Mouse (Mus musculus) G1E (cell line): ENCODE results near the gene C2cd4c. TPM values are rescaled to one million over a fixed set of nuclear protein-coding genes. Genes with fewer than 3 reads are reported as not detected.

Source experiments
- ATAC-seq: 2 replicates; pipeline ENCODE4 v1.8.0; 2016; ENCODE audit warnings: mild to moderate bottlenecking; ENCODE audit not compliant: insufficient number of reproducible peaks, poor library complexity, low FRiP score, severe bottlenecking; ENCODE audit errors: extremely low read depth
- DNase-seq: peaks from one replicate; pipeline ENCODE4 v3.0.0; 2012; ENCODE audit warnings: low spot score
- H3K27me3 ChIP-seq: 2 replicates; pipeline ENCODE4 v1.6.1; 2012; ENCODE audit warnings: mild to moderate bottlenecking, low read length, inconsistent platforms; ENCODE audit not compliant: insufficient read depth
- H3K36me3 ChIP-seq: replicated peaks from 2 replicates; pipeline ENCODE3; 2012; ENCODE audit warnings: mild to moderate bottlenecking, inconsistent platforms
- H3K4me1 ChIP-seq: 2 replicates; pipeline ENCODE4 v1.6.1; 2012; ENCODE audit warnings: low read depth, low read length, inconsistent platforms, mixed read lengths; ENCODE audit not compliant: insufficient read depth
- H3K4me3 ChIP-seq: 2 replicates; pipeline ENCODE4 v1.5.1; 2012; ENCODE audit warnings: low read depth, mild to moderate bottlenecking, inconsistent platforms, low read length, moderate library complexity, mixed read lengths
- H3K9me3 ChIP-seq: replicated peaks from 2 replicates; pipeline ENCODE4 v1.6.1; 2012; ENCODE audit warnings: inconsistent platforms
- CTCF ChIP-seq: IDR thresholded peaks from 2 replicates; pipeline ENCODE4 v1.5.1; 2012; ENCODE audit warnings: low read depth, low read length, inconsistent platforms, mixed read lengths
- GATA1 ChIP-seq: IDR thresholded peaks from 2 replicates; pipeline ENCODE4 v1.6.1; 2012; ENCODE audit warnings: borderline replicate concordance, low read length, inconsistent platforms, mixed read lengths
- GATA2 ChIP-seq: IDR thresholded peaks from 2 replicates; pipeline ENCODE4 v1.6.1; 2012; ENCODE audit warnings: low read depth, low read length, inconsistent platforms, borderline replicate concordance
- POLR2AphosphoS5 ChIP-seq: IDR thresholded peaks from 2 replicates; pipeline ENCODE4 v1.6.1; 2012; ENCODE audit warnings: low read depth, low read length, inconsistent platforms; ENCODE audit not compliant: insufficient replicate concordance
- TAL1 ChIP-seq: conservative IDR thresholded peaks from 2 replicates; pipeline ENCODE4 v1.6.1; 2012; ENCODE audit warnings: low read depth, low read length, inconsistent platforms, mixed read lengths
- polyA plus RNA-seq: library from polyadenylated mRNA; stranded (reverse); fragments of >175 nt; gene quantifications from 2 replicates; pipeline ENCODE4 v1.2.3, GENCODE M21; 2012
- total RNA-seq, 2 experiments: library from RNA; stranded (forward) in 1 of 2; stranded (reverse) in 1 of 2; fragments of 200-1000 nt in 1 of 2; fragments of >200 nt in 1 of 2; fragmentation: Nextera tagmentation in 1 of 2; gene quantifications; 2 replicates each; pipeline ENCODE4 v1.2.3; 2014 to 2017

C2cd4c gene
- total and polyA plus RNA-seq, 3 experiments: not detected

DNA sequence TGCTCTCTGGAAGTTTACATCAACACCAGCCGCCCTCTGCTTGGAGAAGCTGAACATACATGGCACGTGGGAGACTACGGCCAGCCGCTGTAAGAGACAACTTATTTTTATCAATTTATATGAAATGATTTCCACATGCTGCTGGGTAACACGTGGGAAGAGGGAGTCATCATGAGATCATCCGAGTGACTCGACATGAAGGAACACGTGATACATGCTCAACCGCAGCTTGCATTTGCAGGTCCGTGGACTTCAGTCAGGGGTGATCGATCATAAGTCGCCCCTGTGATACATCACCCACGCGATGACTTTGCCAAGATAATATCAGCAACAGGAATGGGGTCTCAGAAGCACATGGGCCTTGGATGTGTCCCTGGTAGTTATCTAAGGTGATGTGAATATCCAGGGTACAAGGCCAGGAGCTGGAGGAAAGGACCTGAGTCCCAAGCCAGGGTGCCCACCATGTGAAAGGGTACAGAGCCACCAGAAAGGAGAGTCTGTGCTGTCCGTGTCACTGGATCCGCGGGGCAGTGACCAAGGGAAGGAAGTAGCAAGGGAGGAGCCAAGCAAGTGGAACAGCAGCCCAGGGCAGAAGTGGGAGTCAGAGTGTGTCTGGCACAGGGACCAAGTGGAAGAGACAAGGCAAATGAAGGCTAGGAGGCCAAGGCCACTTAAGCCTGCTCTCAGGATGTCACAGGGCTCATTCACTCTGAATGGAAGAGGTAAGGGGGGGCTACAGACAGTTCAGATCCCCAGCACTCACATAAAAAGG, 19.4 kb upstream of the C2cd4c start:
- TF ChIP-seq CTCF (no peak), GATA1 (no peak), TAL1 (no peak), POLR2AphosphoS5 (no peak), GATA2 (no peak)
- H3K36me3 ChIP-seq: no peaks in the 10 kb centered on the region
- peaks cover 10% of the 10 kb centered on the region for H3K27me3 ChIP-seq
- H3K9me3 ChIP-seq: peaks cover 6% of the 10 kb centered on the region
- DNase-seq: no peak
- H3K4me3 ChIP-seq: no peak overlapping the region
- no peaks in the 10 kb centered on the region for H3K4me1 ChIP-seq
- no peak for ATAC-seq

- DNase-seq (no peak), ATAC-seq (no peak)
- Histone ChIP-seq H3K4me1 (no peaks in the 10 kb centered on the region), H3K4me3 (no peak overlapping the region), H3K27me3 (peaks cover 10% of the 10 kb centered on the region), H3K9me3 (no peaks in the 10 kb centered on the region), H3K36me3 (no peaks in the 10 kb centered on the region)
- no peak for TF ChIP-seq GATA2
- TF ChIP-seq CTCF: no peak
- TF ChIP-seq TAL1: no peak
- TF ChIP-seq POLR2AphosphoS5: no peak
- no peak for TF ChIP-seq GATA1
Measured at GRCm38 (mm10) chr10:79631432-79631831, 17.6 kb upstream of the C2cd4c start.

GRCm38 (mm10) chr10:79628377-79628776, 14.6 kb upstream of the C2cd4c start:
- DNase-seq: no peak
- no peak for TF ChIP-seq CTCF
- no peak for TF ChIP-seq TAL1
- TF ChIP-seq GATA1: no peak
- TF ChIP-seq GATA2: no peak
- TF ChIP-seq POLR2AphosphoS5: no peak
- Histone ChIP-seq H3K27me3 (peaks cover 15% of the 10 kb centered on the region), H3K4me1 (no peaks in the 10 kb centered on the region), H3K9me3 (no peaks in the 10 kb centered on the region), H3K36me3 (no peaks in the 10 kb centered on the region), H3K4me3 (no peak overlapping the region)
- no peak for ATAC-seq

- DNase-seq: no peak
- peaks cover 12% of the 10 kb centered on the region for H3K27me3 ChIP-seq
- no peaks in the 10 kb centered on the region for H3K4me1 ChIP-seq
- H3K36me3 ChIP-seq: no peaks in the 10 kb centered on the region
- no peak overlapping the region for H3K4me3 ChIP-seq
- H3K9me3 ChIP-seq: no peaks in the 10 kb centered on the region
- no peak for ATAC-seq
- TF ChIP-seq TAL1 (no peak), GATA1 (no peak), CTCF (no peak)
Measured at GRCm38 (mm10) chr10:79626156-79626555, 12.3 kb upstream of the C2cd4c start.

GRCm38 (mm10) chr10:79625398-79625797, 11.6 kb upstream of the C2cd4c start:
- H3K27me3 ChIP-seq: peaks cover 10% of the 10 kb centered on the region
- no peaks in the 10 kb centered on the region for H3K4me1 ChIP-seq
- no peak overlapping the region for H3K4me3 ChIP-seq
- ATAC-seq: no peak
- TF ChIP-seq GATA2: no peak
- no peak for TF ChIP-seq CTCF
- TF ChIP-seq POLR2AphosphoS5: no peak
- no peak for TF ChIP-seq GATA1
- no peak for TF ChIP-seq TAL1
- H3K36me3 ChIP-seq: no peaks in the 10 kb centered on the region
- no peak for DNase-seq
- no peaks in the 10 kb centered on the region for H3K9me3 ChIP-seq

DNA sequence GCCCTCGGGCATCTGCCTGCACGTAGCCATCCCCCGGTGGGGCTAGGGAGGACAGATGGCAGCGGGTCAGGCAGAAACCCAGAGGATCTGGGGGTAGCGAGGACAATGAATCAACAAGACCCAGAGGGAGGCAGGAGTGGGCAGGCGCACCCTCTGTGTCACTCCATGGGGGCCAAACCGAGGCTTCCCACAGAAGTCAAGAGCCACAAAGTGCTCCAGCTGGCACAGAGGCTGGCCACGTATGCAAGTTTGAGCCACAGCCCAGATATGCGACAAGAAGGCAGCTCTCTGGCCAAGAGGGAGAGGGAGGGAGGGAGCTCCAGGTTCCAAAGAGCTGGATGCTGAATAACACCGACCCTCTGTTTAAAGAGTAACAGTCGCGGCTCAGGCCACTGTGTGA, 10.1 kb upstream of the C2cd4c start:
- peaks cover 6% of the 10 kb centered on the region; the same call in 1 of the 2 replicates for H3K27me3 ChIP-seq
- no peaks in the 10 kb centered on the region for H3K9me3 ChIP-seq
- no peak overlapping the region for H3K4me3 ChIP-seq
- H3K36me3 ChIP-seq: no peaks in the 10 kb centered on the region
- ATAC-seq (no peak), DNase-seq (no peak)
- no peaks in the 10 kb centered on the region for H3K4me1 ChIP-seq
- no peak for TF ChIP-seq POLR2AphosphoS5
- TF ChIP-seq GATA1: no peak
- TF ChIP-seq GATA2: no peak
- no peak for TF ChIP-seq CTCF
- no peak for TF ChIP-seq TAL1

DNA sequence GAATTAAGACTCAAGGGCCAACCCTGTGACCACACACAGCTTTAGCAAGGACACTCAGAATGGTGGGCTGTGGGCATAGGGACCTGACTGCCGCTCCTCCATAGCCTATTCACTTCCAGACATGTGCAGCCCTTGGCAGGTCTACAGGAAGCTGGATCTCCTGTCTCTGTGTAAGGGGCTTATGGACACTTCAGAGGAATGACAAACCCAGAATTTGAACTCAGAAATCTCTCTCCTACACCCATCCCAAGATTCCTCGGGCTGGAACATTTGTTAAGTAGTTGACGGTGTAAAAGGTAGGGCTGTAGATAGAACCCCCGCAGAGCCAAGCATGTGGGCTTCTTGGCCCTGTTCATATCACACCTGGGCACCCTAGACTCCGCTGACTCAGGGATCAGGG, 2.6 kb upstream of the C2cd4c start:
- H3K9me3 ChIP-seq: peaks cover 6% of the 10 kb centered on the region
- H3K36me3 ChIP-seq: no peaks in the 10 kb centered on the region
- ATAC-seq (no peak), DNase-seq (no peak)
- H3K4me3 ChIP-seq: no peak overlapping the region
- H3K4me1 ChIP-seq: no peaks in the 10 kb centered on the region
- TF ChIP-seq POLR2AphosphoS5 (no peak), TAL1 (no peak), GATA1 (no peak), CTCF (no peak), GATA2 (no peak)
- peaks cover 4% of the 10 kb centered on the region; the same call in 1 of the 2 replicates for H3K27me3 ChIP-seq
